Mouse (Mus musculus) limb, embryonic 12.5 days (tissue): Measurements from ENCODE around the gene Itpr1. TPM values are rescaled to one million over a fixed set of nuclear protein-coding genes. Genes with fewer than 3 reads are reported as not detected.

Source experiments
- ATAC-seq: fragments of 200-750 bp; cut with Nextera tagmentation; 2 replicates; pipeline ENCODE4 v1.8.0; 2017; ENCODE audit warnings: low read depth, moderate TSS enrichment; ENCODE audit not compliant: insufficient number of reproducible peaks, insufficient read depth, low FRiP score, low TSS enrichment
- H3K27ac ChIP-seq: fragments of 300-500 bp; sonication (generic); 2 replicates; pipeline ENCODE4 v1.5.1; 2016; ENCODE audit warnings: mild to moderate bottlenecking, moderate library complexity
- H3K27me3 ChIP-seq: fragments of 300-500 bp; sonication (generic); 2 replicates; pipeline ENCODE4 v1.6.1; 2016; ENCODE audit warnings: mild to moderate bottlenecking, moderate library complexity
- H3K36me3 ChIP-seq: fragments of 300-500 bp; sonication (generic); 2 replicates; pipeline ENCODE4 v1.6.1; 2016; ENCODE audit warnings: mild to moderate bottlenecking, moderate library complexity
- H3K4me1 ChIP-seq: fragments of 300-500 bp; sonication (generic); replicated peaks from 2 replicates; pipeline ENCODE4 v1.6.1; 2016
- H3K4me2 ChIP-seq: fragments of 300-500 bp; sonication (generic); 2 replicates; pipeline ENCODE4 v1.6.1; 2016; ENCODE audit warnings: mild to moderate bottlenecking, moderate library complexity
- H3K4me3 ChIP-seq: fragments of 300-500 bp; sonication (generic); replicated peaks from 2 replicates; pipeline ENCODE4 v1.5.1; 2016; ENCODE audit warnings: mild to moderate bottlenecking
- H3K9ac ChIP-seq: fragments of 300-500 bp; sonication (generic); replicated peaks from 2 replicates; pipeline ENCODE4 v1.6.1; 2016; ENCODE audit warnings: mild to moderate bottlenecking, moderate library complexity
- H3K9me3 ChIP-seq: fragments of 300-500 bp; sonication (generic); 2 replicates; pipeline ENCODE4 v1.6.1; 2016; ENCODE audit warnings: mild to moderate bottlenecking, moderate library complexity
- WGBS: fragments of 180-500 bp; shearing (Covaris S2); methylation state at CpG from one replicate; pipeline ENCODE4 v1.1.7; 2016; 5-methylcytosine and 5-hydroxymethylcytosine counted together
- polyA plus RNA-seq: library from polyadenylated mRNA; unstranded; fragments of >200 nt; fragmentation: Nextera tagmentation; extraction: Ambion mirVana; gene quantifications from 2 replicates; pipeline ENCODE4 v1.2.1, GENCODE M21; 2016

Itpr1 gene
- polyA plus RNA-seq, 1 experiment from 2014 or later = 10.4 TPM

DNA sequence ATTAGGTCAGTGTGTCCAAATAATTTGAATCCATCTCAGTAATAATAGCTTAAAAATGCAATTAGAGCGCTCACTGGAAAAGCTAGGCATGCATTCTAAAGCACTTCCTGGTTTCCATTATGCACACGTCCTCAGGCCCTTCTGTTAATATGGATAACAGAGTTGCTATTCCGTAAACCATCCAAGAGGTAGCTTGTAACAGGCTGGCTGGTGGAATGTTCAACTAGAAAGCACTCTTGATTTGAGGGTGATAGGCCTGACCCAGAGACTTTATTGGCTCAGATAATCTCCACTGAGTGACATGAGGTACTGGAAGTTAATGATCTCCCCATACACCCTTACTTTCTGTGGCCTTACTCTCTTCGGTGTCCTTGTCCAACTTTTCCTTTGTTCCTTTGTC is 43.0 kb downstream of the Itpr1 start:
- Histone ChIP-seq H3K36me3 (no peaks in the 10 kb centered on the region), H3K9ac (no peak overlapping the region), H3K27me3 (no peaks in the 10 kb centered on the region), H3K27ac (no peak overlapping the region), H3K9me3 (no peaks in the 10 kb centered on the region), H3K4me3 (no peak overlapping the region), H3K4me2 (no peak overlapping the region), H3K4me1 (peaks cover 18% of the 10 kb centered on the region)
- 56% methylated on average over 4 of the region's 4 CpGs for WGBS
- no peak for ATAC-seq

DNA sequence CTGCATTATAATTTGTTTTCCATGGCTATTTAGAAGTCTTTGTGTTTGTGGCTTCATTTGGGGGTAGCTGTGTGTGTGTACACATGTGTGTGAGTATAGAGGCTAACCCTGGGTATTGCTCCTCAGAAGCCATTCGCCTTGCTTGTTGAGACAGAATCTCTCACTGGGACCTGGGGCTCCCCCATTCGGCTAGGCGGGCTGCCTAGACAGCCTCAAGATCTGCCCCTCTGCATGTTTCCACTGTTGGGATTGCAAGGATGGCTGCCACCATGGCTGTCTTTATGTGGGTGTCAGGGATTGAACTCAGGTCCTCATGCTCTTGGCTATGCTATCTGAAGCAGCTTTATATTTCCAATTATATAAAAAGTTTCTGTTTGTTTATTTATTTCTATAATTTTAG is 44.3 kb downstream of the Itpr1 start:
- 86% methylated on average over 3 of the region's 3 CpGs for WGBS
- H3K9me3 ChIP-seq = no peaks in the 10 kb centered on the region
- peaks cover 18% of the 10 kb centered on the region for H3K4me1 ChIP-seq
- no peaks in the 10 kb centered on the region for H3K36me3 ChIP-seq
- no peak for ATAC-seq
- no peak overlapping the region for H3K4me3 ChIP-seq
- H3K4me2 ChIP-seq = no peak overlapping the region
- no peak overlapping the region for H3K27ac ChIP-seq
- no peaks in the 10 kb centered on the region for H3K27me3 ChIP-seq
- no peak overlapping the region for H3K9ac ChIP-seq

DNA sequence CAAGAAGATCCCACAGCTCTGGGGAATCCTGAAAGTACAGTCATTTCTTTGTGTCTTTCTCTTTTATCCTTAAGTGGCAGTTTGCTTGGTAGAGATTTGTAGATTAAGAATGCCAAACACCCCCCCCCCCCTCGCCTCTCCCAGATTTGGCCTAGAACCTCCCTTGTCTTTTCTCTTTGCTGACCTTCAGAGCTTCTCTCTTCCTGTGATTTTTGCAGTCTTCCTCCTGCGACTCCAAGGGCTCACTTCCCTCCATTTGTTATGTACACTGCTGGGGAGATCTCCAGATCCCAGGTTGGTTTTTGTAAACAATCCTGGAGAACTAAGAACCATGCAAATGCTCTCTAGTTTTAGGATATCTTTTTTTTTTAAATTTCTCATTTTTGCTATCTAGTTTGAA is 45.7 kb downstream of the Itpr1 start:
- Histone ChIP-seq H3K9ac (no peak overlapping the region), H3K9me3 (no peaks in the 10 kb centered on the region), H3K36me3 (no peaks in the 10 kb centered on the region), H3K27me3 (no peaks in the 10 kb centered on the region), H3K27ac (no peak overlapping the region), H3K4me3 (no peak overlapping the region), H3K4me1 (peaks cover 18% of the 10 kb centered on the region), H3K4me2 (no peak overlapping the region)
- ATAC-seq = no peak
- 47% methylated on average over 2 of the region's 2 CpGs for WGBS

GRCm38 (mm10) chr6:108259671-108260070 is 46.8 kb downstream of the Itpr1 start:
- Histone ChIP-seq H3K9ac (no peak overlapping the region), H3K4me1 (peaks cover 12% of the 10 kb centered on the region), H3K4me3 (no peak overlapping the region), H3K27me3 (no peaks in the 10 kb centered on the region), H3K9me3 (no peaks in the 10 kb centered on the region), H3K4me2 (no peak overlapping the region), H3K36me3 (no peaks in the 10 kb centered on the region), H3K27ac (no peak overlapping the region)
- WGBS = 28% methylated on average over 2 of the region's 2 CpGs
- ATAC-seq = no peak

DNA sequence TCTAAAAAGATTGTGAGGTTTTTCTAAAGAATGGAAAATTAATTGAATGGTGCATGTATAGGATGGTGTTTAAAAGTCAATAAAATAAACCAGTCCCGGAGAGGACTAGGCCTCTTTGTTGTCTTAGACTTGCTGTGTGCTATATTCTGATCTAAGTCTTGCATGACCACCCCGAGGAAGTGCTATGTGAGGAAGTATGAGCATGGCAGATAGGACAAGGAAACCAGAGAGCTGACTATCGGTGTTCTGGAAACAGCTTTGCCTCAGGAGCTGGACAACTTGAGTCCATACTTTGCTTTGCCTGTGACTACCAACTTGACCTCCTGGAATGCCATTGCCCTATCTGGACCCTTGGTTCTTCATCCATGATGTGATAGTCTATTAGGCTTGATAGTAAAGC is 48.6 kb downstream of the Itpr1 start:
- Histone ChIP-seq H3K9ac (no peak overlapping the region), H3K36me3 (no peaks in the 10 kb centered on the region), H3K27ac (no peak overlapping the region), H3K4me3 (no peak overlapping the region), H3K27me3 (no peaks in the 10 kb centered on the region), H3K9me3 (no peaks in the 10 kb centered on the region), H3K4me1 (peaks cover 5% of the 10 kb centered on the region), H3K4me2 (no peak overlapping the region)
- 85% methylated on average over 3 of the region's 3 CpGs for WGBS
- no peak for ATAC-seq

DNA sequence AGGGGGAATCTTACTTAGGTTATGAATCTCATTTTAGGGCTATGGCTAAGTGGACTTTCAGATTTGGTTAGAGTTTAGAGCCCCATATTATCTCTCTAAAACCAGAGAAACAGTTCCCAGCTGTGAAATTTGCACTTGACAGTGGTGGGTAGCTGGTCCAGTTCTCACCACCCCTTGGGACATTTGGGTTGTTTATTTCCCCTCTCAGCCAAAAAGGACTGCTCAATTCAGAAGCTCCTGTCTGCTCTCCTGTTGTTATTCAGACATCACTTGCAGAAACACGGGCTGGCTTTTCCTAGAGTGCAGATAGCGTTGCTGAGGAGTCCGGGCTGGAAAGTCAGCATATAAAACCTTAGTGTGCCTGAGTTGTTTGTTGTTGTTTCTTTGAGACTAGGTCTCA is 51.3 kb downstream of the Itpr1 start:
- Histone ChIP-seq H3K9ac (no peak overlapping the region), H3K4me3 (no peak overlapping the region), H3K36me3 (no peaks in the 10 kb centered on the region), H3K9me3 (no peaks in the 10 kb centered on the region), H3K4me1 (peaks cover 5% of the 10 kb centered on the region), H3K27me3 (no peaks in the 10 kb centered on the region), H3K27ac (no peak overlapping the region), H3K4me2 (no peak overlapping the region)
- WGBS = 90% methylated on average over 3 of the region's 3 CpGs
- ATAC-seq = no peak

DNA sequence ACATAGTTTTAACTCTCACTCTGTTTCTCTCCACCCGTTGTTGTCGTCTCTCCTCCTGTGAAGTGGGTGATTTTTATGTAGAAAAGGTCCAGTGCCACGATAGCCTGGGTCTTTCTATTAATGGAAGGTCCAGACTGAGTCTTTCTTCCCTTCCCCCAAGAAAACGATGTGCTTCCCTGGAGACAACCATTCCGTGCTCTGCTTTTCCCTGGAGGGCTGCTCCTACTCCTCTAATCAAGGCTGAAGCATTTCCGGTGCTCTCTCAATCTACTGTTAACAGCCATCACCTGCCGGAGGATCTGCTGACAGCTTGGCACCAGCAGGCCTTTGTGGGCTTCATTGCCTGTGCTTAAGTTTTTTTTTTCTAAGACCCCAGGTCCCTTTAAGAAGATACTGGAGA is 60.6 kb downstream of the Itpr1 start:
- ATAC-seq = no peak
- Histone ChIP-seq H3K4me1 (peaks cover 5% of the 10 kb centered on the region; the same call in 1 of the 2 replicates), H3K36me3 (no peaks in the 10 kb centered on the region), H3K27me3 (no peaks in the 10 kb centered on the region), H3K9ac (no peak overlapping the region), H3K9me3 (no peaks in the 10 kb centered on the region), H3K4me3 (no peak overlapping the region), H3K4me2 (no peak overlapping the region), H3K27ac (no peak overlapping the region)
- 77% methylated on average over 7 of the region's 7 CpGs for WGBS

- H3K4me3 ChIP-seq = no peak overlapping the region
- ATAC-seq = no peak
Observed at GRCm38 (mm10) chr6:108274364-108275084, 61.6 kb downstream of the Itpr1 start.

DNA sequence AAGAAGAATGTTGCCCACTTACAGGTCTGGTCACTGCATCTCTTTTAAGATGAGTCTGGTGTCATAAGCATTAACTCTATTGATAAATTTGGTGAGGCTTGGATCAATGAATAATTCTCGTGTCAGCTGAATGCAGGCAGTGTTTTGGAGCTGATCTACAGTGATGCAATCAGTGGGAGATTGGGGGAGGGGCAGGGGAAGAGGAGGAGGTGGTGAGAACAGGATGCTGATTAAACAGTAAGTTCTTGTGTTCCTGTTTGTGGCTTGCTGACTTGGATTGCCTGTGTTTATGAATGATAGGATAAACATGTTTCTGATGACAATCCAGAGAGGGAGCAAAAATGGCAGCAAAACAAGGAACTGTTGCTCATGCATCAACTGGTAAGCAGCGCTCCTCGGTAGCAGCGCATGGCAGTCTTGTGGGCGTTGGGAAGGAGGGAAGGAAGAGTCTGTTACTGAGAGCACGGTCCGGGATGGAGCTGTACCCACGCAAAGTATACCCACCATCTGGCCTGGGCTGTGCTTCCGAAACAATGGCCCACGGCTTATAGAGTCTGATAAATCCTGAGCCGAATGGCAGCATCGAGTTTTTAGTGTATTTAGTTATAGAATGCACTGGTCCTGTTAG is 64.1 kb downstream of the Itpr1 start:
- ATAC-seq = no peak
- no peak overlapping the region for H3K4me2 ChIP-seq
- no peaks in the 10 kb centered on the region for H3K27me3 ChIP-seq
- H3K4me1 ChIP-seq = peaks cover 5% of the 10 kb centered on the region; the same call in 1 of the 2 replicates
- H3K36me3 ChIP-seq = no peaks in the 10 kb centered on the region
- H3K9ac ChIP-seq = no peak overlapping the region
- WGBS = 87% methylated on average over 12 of the region's 12 CpGs
- H3K9me3 ChIP-seq = no peaks in the 10 kb centered on the region
- no peak overlapping the region for H3K4me3 ChIP-seq
- H3K27ac ChIP-seq = no peak overlapping the region

More at GRCm38 (mm10) chr6:108274364-108275084, 61.6 kb downstream of the Itpr1 start:
- Histone ChIP-seq H3K9ac (no peak overlapping the region), H3K36me3 (no peaks in the 10 kb centered on the region), H3K4me2 (no peak overlapping the region), H3K27me3 (no peaks in the 10 kb centered on the region), H3K27ac (no peak overlapping the region; the same call in 1 of the 2 replicates), H3K4me1 (peaks cover 5% of the 10 kb centered on the region; the same call in 1 of the 2 replicates), H3K9me3 (no peaks in the 10 kb centered on the region)
- WGBS = 80% methylated on average over 10 of the region's 10 CpGs

- Histone ChIP-seq H3K27ac (no peak overlapping the region), H3K4me3 (no peak overlapping the region), H3K36me3 (no peaks in the 10 kb centered on the region), H3K4me2 (no peak overlapping the region), H3K9me3 (no peaks in the 10 kb centered on the region), H3K4me1 (peaks cover 5% of the 10 kb centered on the region; the same call in 1 of the 2 replicates), H3K9ac (no peak overlapping the region), H3K27me3 (no peaks in the 10 kb centered on the region)
- no peak for ATAC-seq
- 85% methylated on average over 12 of the region's 12 CpGs for WGBS
Observed at GRCm38 (mm10) chr6:108277622-108278396, 64.9 kb downstream of the Itpr1 start.

- no peak overlapping the region for H3K4me3 ChIP-seq
- H3K4me1 ChIP-seq = peaks cover 5% of the 10 kb centered on the region; the same call in 1 of the 2 replicates
- H3K27me3 ChIP-seq = no peaks in the 10 kb centered on the region
- H3K9me3 ChIP-seq = no peaks in the 10 kb centered on the region
- H3K27ac ChIP-seq = no peak overlapping the region
- 91% methylated on average over 11 of the region's 11 CpGs for WGBS
- no peak overlapping the region for H3K4me2 ChIP-seq
- no peak overlapping the region for H3K9ac ChIP-seq
- H3K36me3 ChIP-seq = no peaks in the 10 kb centered on the region
- no peak for ATAC-seq
Observed at GRCm38 (mm10) chr6:108278826-108279630, 66.1 kb downstream of the Itpr1 start.
